Mouse (Mus musculus) neural tube, embryonic 11.5 days (tissue): ENCODE data around the gene Epop. TPM values are rescaled to one million over a fixed set of nuclear protein-coding genes. Genes with fewer than 3 reads are reported as not detected.
"Not testable (repeated sequence)": the region's sequence is repeated elsewhere in the genome, so short reads cannot be mapped to it uniquely, and the experiment has no call there.

ENCODE experiments used
- ATAC-seq: fragments of 200-750 bp; cut with Nextera tagmentation; 2 replicates; pipeline ENCODE4 v1.8.0; 2017; ENCODE audit warnings: moderate number of reproducible peaks, mild to moderate bottlenecking, moderate TSS enrichment, moderate library complexity; ENCODE audit not compliant: insufficient read depth, low FRiP score, low TSS enrichment
- DNase-seq: peaks from one replicate; pipeline ENCODE4 v3.0.0-alpha.2; 2015; ENCODE audit warnings: low spot score
- H3K27ac ChIP-seq: fragments of 300-500 bp; sonication (generic); 2 replicates; pipeline ENCODE4 v1.5.1; 2014; ENCODE audit warnings: low read depth, mild to moderate bottlenecking, low read length
- H3K27me3 ChIP-seq: fragments of 300-500 bp; sonication (generic); 2 replicates; pipeline ENCODE4 v1.6.1; 2014; ENCODE audit warnings: mild to moderate bottlenecking, low read length, mixed read lengths; ENCODE audit not compliant: control insufficient read depth, insufficient read depth
- H3K36me3 ChIP-seq: fragments of 300-500 bp; sonication (generic); 2 replicates; pipeline ENCODE4 v1.6.1; 2014; ENCODE audit warnings: mild to moderate bottlenecking, low read length, moderate library complexity, mixed read lengths; ENCODE audit not compliant: control insufficient read depth, insufficient read depth
- H3K4me1 ChIP-seq: fragments of 300-500 bp; sonication (generic); 2 replicates; pipeline ENCODE4 v1.6.1; 2014; ENCODE audit warnings: low read length, mixed read lengths; ENCODE audit not compliant: control insufficient read depth, insufficient read depth
- H3K4me2 ChIP-seq: fragments of 300-500 bp; sonication (generic); 2 replicates; pipeline ENCODE4 v1.6.1; 2014; ENCODE audit warnings: low read depth, mild to moderate bottlenecking, moderate library complexity
- H3K4me3 ChIP-seq: fragments of 300-500 bp; sonication (generic); 2 replicates; pipeline ENCODE4 v1.5.1; 2014; ENCODE audit warnings: low read depth, low read length
- H3K9ac ChIP-seq: fragments of 300-500 bp; sonication (generic); 2 replicates; pipeline ENCODE4 v1.6.1; 2014; ENCODE audit warnings: mild to moderate bottlenecking, low read length
- H3K9me3 ChIP-seq: fragments of 300-500 bp; sonication (generic); 2 replicates; pipeline ENCODE4 v1.6.1; 2016; ENCODE audit warnings: low read length; ENCODE audit not compliant: control insufficient read depth
- WGBS: fragments of 180-500 bp; shearing (Covaris S2); extraction: QIAGEN DNeasy Blood & Tissue Kit; methylation state at CpG from one replicate; pipeline ENCODE4 v1.1.7; 2014; 5-methylcytosine and 5-hydroxymethylcytosine counted together
- polyA plus RNA-seq: library from polyadenylated mRNA; unstranded; fragments of >200 nt; fragmentation: Nextera tagmentation; extraction: Ambion mirVana; gene quantifications from 2 replicates; pipeline ENCODE4 v1.2.1, GENCODE M21; 2014

The Epop gene
- polyA plus RNA-seq, 1 experiment from 2014 or later: 11.0 TPM

DNA sequence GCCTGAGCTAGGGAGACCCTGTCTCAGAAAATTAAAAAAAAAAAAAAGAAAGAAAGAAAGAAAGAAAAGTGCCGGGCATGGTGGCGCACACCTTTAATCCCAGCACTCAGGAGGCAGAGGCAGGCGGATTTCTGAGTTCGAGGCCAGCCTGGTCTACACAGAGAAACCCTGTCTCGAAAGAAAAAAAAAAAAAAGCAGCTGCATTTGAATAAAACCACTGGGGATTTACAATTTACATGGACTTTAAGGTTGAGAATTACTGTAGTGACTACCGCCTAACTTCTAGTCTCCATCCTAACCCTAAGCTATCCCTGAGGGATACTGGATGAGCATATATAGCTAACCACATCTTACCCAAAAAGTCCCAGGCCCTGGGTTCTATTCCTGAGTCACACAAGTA is 28.5 kb upstream of the Epop start:
- ATAC-seq, H3K9me3 ChIP-seq, H3K4me3 ChIP-seq, H3K4me2 ChIP-seq, H3K9ac ChIP-seq, H3K36me3 ChIP-seq, DNase-seq, H3K27ac ChIP-seq: not testable (repeated sequence)
- 90% methylated on average over 6 of the region's 6 CpGs for WGBS
- Histone ChIP-seq H3K27me3 (peaks cover 23% of the 10 kb centered on the region), H3K4me1 (peaks cover 20% of the 10 kb centered on the region)

- Histone ChIP-seq H3K27ac (no peak overlapping the region), H3K9me3 (no peaks in the 10 kb centered on the region), H3K9ac (no peak overlapping the region), H3K36me3 (no peaks in the 10 kb centered on the region), H3K4me2 (no peak overlapping the region), H3K27me3 (peaks cover 20% of the 10 kb centered on the region), H3K4me1 (peaks cover 20% of the 10 kb centered on the region), H3K4me3 (no peak overlapping the region)
- ATAC-seq (no peak), DNase-seq (no peak)
- 38% methylated on average over 5 of the region's 6 CpGs for WGBS
Observed at GRCm38 (mm10) chr11:97657184-97657945, 27.9 kb upstream of the Epop start.

GRCm38 (mm10) chr11:97656269-97656971 is 26.9 kb upstream of the Epop start:
- DNase-seq (no peak), ATAC-seq (no peak)
- Histone ChIP-seq H3K4me2 (no peak overlapping the region), H3K9ac (no peak overlapping the region), H3K4me1 (peaks cover 11% of the 10 kb centered on the region), H3K27me3 (peaks cover 11% of the 10 kb centered on the region), H3K9me3 (no peaks in the 10 kb centered on the region), H3K4me3 (no peak overlapping the region), H3K27ac (no peak overlapping the region), H3K36me3 (no peaks in the 10 kb centered on the region)
- 80% methylated on average over 14 of the region's 14 CpGs for WGBS

GRCm38 (mm10) chr11:97654210-97654609 is 24.7 kb upstream of the Epop start:
- no peaks in the 10 kb centered on the region for H3K36me3 ChIP-seq
- no peaks in the 10 kb centered on the region for H3K4me1 ChIP-seq
- H3K9me3 ChIP-seq: no peaks in the 10 kb centered on the region
- H3K4me3 ChIP-seq: no peak overlapping the region
- H3K9ac ChIP-seq: no peak overlapping the region
- H3K27me3 ChIP-seq: no peaks in the 10 kb centered on the region
- no peak overlapping the region for H3K27ac ChIP-seq
- 92% methylated on average over 2 of the region's 2 CpGs for WGBS
- DNase-seq (no peak), ATAC-seq (no peak)
- no peak overlapping the region for H3K4me2 ChIP-seq

- not testable (repeated sequence) for H3K27ac ChIP-seq, H3K4me2 ChIP-seq, H3K36me3 ChIP-seq, H3K9me3 ChIP-seq, ATAC-seq, H3K9ac ChIP-seq, DNase-seq, H3K27me3 ChIP-seq, H3K4me1 ChIP-seq, H3K4me3 ChIP-seq
- 91% methylated on average over 11 of the region's 11 CpGs for WGBS
Observed at GRCm38 (mm10) chr11:97653376-97653775, 23.9 kb upstream of the Epop start.

DNA sequence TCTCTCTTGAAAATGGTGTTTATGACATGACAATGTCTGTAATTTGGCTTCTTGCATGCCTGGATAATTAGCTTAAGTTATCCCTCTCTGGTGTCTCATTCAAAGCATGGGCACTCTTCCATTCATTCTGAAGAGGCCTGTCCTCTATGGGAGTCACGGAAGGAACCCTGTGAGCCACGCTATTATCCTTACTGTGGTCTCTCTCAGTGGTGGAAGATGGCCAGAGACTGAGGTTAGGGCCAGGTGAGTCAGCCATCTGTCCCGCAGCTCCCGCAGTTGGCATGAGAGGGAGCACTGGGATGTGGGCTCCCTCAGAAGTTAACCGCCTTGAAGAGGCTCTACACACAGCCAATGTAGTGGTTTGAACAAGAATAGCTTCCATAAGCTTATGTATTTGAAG is 20.8 kb upstream of the Epop start:
- Histone ChIP-seq H3K4me2 (no peak overlapping the region), H3K36me3 (no peaks in the 10 kb centered on the region), H3K4me1 (no peaks in the 10 kb centered on the region), H3K9me3 (no peaks in the 10 kb centered on the region), H3K27ac (no peak overlapping the region), H3K9ac (no peak overlapping the region), H3K4me3 (no peak overlapping the region), H3K27me3 (no peaks in the 10 kb centered on the region)
- 48% methylated on average over 5 of the region's 5 CpGs for WGBS
- DNase-seq: no peak
- ATAC-seq: no peak

GRCm38 (mm10) chr11:97648541-97648940 is 19.0 kb upstream of the Epop start:
- not testable (repeated sequence) for H3K4me3 ChIP-seq, H3K27me3 ChIP-seq, ATAC-seq, DNase-seq, H3K4me2 ChIP-seq, H3K9me3 ChIP-seq, H3K27ac ChIP-seq, H3K9ac ChIP-seq, H3K36me3 ChIP-seq, H3K4me1 ChIP-seq
- 84% methylated on average over 3 of the region's 4 CpGs for WGBS

- Histone ChIP-seq H3K9ac (no peak overlapping the region), H3K4me2 (no peak overlapping the region), H3K4me3 (no peak overlapping the region), H3K4me1 (no peaks in the 10 kb centered on the region), H3K9me3 (no peaks in the 10 kb centered on the region), H3K27me3 (no peaks in the 10 kb centered on the region), H3K36me3 (no peaks in the 10 kb centered on the region), H3K27ac (no peak overlapping the region)
- ATAC-seq (no peak), DNase-seq (peak; percentile 76)
- under 1% methylated on average over 6 of the region's 6 CpGs for WGBS
Observed at GRCm38 (mm10) chr11:97644834-97645233, 15.3 kb upstream of the Epop start.
